Mouse (Mus musculus): ENCODE measurements at regions not wholly inside any gene's neighbourhood (a gene's known extent, or its start where the extent isn't known, plus 50 kb on each side); places are given as distances from the start of the nearest gene placed in this dataset.

DNA sequence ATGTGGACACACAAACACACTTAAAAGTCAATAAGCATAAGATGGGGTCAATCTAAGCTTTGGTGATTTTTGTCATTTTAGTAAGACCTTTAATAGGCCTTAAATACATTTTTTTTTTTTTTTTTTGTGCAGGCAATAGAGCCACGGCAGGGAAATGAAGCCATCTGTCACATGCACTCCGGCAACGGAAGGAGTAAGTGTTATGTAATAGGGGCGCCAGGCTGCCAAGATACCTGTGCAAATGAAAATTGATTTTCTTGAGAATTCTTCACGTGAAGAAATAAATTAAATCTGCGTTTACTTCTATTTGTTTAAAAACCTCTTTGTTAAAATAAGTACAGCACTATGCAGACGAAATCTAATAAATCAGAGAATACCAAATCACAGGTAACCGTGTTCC is 54.6 kb upstream of the Card11 start:
- DNase-seq (ENCODE audit: low spot score): no peak

DNA sequence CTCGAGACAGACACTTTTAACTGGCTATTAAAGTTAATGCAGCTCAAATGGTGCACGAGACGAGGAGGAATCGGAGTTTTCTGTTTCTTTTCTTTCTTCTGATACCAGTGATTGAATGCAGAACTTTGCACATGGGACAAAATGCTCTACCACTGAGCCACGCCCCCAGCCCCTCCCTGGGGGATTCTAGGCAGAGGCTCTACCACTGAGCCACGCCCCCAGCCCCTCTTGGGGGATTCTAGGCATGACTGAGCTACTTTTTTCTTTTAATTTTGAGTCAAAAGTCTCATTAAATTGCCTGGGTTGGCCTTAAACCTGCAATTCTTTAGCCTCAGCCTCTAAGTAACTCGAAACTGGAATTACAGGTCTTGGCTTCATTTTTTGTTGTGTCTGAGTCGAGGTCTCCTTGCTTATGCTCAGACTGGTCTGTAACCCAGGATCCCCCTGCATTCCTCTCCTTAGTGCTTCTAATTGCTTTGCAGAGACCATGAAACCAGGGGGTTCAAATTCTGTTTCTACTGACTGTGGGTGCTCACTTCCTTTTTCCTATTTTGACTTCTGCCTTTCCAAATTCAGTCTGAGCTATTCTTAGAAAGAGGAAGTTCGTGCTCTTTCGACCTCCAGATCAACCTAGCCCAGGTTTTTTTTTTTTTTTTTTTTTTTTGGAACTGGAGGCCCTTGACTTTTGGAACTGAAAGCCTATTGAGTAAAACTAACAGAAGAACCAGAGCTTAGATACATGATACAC is 55.4 kb upstream of the Card11 start:
- DNase-seq (ENCODE audit: low spot score): no peak

DNA sequence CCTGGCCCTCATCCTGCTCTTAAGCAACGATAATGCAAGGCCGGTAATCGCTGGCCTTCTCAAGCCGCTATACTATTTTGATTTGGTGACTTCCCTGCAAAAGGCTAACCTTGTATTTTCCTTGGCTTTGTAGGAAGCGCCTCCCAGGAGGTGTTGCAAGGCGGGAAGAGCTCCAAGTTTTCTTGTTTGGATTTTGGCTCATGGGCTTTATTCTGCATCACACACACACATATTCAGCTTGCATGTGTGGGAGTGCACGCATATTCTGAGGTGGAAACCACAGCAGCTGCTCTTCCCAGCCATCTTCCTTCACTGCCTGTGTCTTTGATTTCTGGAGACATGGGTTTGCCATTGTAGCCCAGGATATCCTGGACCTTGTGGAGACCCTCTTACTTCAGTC is 57.8 kb upstream of the Card11 start:
- no peak for DNase-seq (ENCODE audit: low spot score)

DNA sequence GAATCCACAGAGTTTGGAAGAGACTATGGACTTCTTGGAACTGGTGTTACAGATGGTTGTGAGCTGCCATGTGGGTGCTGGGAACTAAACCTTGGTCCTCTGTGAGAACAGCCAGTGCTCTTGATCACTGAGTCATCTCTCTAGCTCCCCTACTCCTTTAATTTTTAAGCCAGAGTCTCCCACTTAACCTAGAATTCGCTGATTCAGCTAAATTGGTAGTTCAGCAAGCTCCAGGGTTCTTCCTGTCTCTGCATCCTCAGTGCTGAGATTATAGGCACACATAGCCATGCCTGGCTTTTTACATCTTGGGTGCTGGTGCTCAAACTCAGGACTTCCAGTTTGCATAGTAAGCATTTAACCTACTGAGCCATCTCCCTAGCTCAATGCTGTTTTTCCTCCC is 58.5 kb upstream of the Card11 start:
- DNase-seq (ENCODE audit: low spot score): no peak

DNA sequence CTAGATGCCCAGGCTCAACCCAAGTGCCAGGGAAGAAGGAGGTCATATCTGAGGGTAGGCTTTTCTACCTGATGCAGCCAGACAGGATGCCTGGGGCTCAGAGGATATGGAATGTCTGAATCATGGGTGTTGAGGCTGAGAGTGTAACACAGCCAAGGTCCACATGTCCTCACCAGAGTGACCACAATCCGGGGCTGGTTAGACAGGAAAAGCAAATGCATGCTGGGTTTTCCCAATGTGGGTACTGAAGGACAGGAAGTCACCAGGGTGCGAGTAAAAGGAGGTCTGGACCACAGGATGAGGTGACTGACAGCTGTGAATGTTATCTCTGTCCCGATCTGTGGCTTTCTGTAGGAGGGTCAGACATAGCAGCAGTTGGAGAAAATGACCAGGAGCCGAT is 61.8 kb upstream of the Card11 start:
- DNase-seq (ENCODE audit: low spot score): no peak

DNA sequence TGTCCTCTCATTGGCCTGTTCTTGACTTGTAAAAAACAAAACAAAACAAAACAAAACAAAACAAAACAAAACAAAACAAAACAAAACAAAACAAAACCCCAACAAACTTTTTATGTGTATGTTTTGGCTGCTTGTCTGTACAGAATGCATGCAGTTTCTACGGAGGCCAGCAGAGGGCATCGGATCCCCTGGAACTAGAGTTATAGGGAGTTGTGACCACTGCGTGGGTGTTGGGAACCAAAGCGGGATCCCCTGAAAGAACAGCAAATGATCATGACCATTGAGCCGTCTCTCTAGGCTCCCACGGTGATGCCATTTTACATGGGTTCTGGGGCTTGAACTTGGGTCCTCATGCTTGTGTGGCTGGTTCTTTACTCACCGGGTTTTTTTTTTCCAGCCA is 67.2 kb upstream of the Card11 start:
- no peak for DNase-seq (ENCODE audit: low spot score)

DNA sequence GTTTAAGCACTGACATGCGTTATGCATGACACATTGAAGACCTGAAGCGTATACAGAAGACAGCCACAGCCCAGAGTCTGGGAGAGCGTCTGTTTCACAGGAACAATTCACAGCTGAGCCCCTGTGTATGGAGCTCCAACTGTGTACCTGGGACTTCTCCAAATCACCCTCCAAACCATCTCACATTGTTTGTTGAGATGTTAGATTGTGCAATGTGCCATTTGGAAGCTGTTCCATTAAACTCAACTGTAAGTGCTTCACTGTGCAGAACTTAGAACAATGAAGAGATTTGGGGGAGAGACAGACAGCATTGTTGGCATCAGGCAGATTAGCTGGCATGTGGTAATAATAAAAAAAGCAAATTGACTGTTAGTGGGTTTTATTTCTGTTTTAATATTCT is 74.1 kb upstream of the Card11 start:
- no peak for DNase-seq (ENCODE audit: low spot score)

DNA sequence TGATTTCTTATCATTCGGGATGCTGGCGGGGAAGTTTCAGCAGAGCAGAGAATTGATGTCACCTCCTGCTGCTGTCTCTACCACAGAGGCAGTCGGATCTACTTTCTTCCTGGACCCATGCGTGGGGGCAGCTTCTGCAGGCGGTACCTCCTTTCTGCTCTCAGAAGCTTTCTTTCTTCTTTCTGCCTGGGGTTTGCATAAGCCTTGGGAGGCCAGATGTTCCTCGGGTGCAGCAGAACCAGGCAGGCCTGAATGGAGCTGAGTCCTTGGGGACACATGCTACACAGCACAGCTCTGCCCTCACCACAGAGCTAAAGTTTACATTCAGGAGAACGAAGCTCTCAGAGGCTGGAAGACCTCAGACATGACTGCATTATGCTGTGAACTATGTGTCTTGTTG is 75.8 kb upstream of the Card11 start:
- no peak for DNase-seq (ENCODE audit: low spot score)

DNA sequence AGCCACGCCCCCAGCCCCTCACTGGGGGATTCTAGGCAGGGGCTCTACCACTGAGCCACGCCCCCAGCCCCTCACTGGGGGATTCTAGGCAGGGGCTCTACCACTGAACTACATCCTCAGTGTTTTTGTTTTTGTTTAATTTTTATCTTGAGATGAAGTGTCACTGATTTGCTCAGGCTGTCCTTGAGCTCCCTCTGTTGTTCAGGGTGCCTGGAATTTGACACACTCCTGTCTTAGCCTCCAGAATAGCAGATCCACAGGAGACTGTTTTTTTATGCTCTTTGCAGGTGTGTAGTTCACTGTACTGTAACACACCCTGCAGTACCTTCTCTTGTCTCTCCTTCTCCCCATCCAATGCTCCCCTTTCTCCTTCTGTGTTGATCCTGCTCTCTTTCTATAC is 76.6 kb upstream of the Card11 start:
- no peak for DNase-seq (ENCODE audit: low spot score)

DNA sequence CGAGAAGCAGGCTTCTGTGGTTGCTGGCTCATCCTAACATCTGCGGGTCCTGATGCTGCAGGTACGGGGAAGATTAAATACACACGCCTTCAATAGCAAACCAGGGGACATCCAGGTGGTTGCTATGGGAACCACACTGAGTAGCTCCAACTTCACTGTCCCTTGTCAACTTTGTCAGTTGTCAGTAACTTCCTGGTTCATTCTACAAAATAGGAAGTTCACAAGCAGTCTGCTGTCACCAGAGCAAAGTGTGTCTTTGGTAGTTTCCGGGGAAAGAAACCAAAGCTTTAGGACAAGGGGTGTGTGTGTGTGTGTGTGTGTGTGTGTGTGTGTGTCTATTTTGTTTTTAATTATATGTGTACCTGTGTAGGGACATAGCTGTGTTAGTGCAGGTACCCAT is 80.5 kb upstream of the Card11 start:
- no peak for DNase-seq (ENCODE audit: low spot score)

DNA sequence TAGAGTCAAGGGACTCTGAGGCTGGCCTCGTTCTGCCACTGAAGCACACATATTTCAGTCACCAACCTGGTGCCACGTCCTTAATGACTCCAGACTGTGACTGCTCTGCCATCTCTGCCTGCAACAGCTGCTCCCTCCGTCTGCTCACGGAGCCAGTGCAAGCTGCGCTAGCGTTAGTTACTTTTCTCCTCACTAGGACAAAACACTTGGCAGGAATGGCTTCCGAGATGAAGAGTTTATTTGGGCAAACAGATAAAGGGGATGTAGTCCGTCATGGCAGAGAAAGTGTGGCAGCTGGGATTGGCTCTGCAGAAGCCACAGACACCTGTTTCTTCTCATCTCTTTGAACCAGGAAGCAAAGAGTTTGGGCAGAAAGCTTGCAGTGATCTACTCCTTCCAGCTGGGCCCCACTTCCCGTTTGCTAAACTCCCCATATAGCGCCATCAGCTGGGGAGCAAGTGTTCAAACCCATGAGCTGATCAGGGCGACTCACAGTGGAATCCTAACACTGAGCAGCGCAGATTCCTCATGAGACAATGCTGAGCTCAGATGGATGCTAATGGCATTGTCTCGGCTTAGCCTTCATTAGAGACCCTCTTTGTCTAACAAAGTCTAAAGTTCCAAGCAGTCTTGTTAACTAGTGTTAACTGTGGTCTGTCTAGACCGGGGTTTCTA is 83.8 kb upstream of the Card11 start:
- no peak for DNase-seq (ENCODE audit: low spot score)

DNA sequence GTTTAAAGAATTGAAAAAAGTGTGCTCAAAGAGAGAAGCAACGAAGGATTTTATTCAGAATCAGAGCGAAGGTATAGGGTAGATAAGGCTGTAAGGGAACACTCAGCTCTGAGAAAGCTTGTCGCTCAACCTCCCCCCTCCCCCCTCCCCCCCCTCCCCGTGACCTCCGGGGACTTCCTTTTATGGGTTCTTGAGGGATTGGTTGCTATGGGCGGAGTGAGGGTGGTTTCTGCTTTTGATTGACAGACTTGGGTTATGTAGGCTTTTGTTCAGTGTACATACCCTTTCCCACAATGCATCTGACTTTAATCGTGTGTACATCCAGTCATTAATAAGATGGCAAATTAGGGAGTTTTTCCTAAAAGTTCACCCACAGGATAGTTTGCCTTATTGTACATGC is 84.4 kb upstream of the Card11 start:
- no peak for DNase-seq (ENCODE audit: low spot score)

DNA sequence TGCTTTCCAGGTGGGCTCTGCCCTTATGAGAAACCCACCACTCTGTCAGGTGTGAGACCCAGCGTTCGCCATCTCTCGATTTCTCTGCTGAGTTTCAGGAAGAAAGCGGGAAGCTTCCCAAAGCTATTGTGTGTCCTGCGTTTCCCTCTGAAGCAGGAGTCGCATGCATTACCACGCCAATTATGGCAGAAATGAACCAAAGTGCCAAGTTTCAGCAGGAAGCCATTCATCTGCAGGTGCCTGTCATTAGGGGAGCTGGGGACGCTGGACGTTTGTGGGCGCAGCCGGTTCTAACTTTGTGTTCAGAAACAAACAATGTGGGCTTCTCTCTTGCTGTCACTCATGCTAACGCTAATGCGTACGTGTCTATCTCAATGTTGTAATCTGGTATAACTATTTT is 91.3 kb upstream of the Card11 start:
- no peak for DNase-seq (ENCODE audit: low spot score)

DNA sequence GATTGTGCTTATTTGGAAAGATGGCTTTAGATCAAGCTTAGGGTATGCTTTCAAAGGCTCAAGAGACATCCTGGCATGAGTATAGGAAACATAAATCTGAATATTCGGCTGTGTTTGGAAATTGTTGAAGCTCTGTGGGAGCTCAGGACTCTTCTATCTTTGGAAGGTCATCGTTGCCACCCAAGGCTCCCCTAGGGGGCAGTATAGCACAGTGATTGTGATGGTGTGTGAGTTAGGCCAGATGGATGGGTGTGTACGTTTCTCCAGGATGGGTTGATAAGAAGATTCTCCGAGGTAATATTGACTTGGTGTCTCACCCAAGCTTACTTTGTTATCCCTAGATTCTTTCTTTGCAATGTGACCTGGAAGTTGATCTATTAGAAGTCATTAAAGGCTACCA is 93.3 kb upstream of the Card11 start:
- peak; percentile 46 for DNase-seq (ENCODE audit: low spot score)

DNA sequence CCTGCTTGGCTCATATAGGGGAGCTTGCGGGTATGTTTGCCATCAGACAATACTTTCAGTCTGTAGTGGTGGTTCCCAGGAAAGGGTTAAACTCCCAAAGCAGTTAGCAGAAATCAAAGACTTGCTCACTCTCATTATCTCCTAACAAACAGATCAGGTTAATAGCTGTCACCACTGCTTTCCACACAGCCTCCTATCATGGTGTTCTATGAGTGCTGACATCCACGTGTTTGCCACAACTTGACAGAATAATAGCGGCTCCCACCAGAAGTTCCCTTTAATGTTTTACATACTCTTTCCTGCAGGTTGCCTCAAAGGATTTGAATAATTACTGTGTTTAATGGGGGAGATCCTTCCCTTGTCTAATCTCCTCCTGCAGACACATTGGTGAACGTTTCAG is 97.5 kb upstream of the Card11 start:
- DNase-seq (ENCODE audit: low spot score): no peak

DNA sequence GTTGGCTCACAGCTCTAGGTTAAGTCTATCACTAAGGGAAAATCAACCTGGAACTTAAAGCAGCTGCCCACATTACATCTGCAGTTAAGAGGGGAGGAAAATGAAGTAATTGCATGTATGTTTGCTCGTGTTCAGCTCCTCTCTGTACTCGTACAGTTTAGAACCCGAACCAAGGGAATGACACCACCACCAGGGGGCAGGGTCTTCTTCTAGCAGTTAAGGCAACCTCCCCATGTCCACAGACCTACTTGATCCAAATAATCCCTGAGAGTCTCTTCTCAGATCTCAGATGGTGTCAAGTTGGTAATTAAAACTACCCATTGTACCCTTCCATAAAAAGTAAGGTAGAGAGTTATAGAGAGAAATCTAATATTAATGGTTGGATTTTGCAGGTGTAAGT is 111.3 kb upstream of the Card11 start:
- DNase-seq (ENCODE audit: low spot score): no peak

DNA sequence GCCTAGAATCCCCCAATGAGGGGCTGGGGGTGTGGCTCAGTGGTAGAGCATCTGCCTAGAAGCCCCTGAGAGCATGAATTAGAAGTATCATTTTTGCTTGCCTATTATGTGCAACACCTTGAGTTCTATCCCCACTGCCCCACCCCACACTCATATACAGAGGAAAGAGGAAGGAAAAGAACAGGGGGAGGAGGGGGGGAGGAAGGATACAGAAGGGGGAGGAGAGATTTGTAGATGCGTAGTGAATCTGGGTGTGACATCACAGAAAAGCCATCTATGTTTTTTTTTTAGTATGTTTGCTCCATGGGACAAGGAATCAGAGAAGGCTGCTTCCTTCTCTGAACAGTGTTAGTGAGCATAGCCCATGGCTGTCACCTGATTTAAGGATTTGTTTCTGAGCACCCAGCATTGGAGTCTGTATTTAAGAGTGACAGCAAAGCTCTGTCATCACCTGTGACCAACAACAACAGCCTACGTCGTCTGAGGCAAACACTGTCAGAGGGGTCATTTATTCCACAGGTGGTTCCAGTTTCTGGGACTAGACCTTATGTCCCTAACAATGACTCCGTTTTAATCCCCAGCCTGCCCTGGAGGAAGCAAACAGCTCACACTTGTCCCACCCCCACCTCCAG is 115.0 kb upstream of the Card11 start:
- DNase-seq (ENCODE audit: low spot score): no peak

DNA sequence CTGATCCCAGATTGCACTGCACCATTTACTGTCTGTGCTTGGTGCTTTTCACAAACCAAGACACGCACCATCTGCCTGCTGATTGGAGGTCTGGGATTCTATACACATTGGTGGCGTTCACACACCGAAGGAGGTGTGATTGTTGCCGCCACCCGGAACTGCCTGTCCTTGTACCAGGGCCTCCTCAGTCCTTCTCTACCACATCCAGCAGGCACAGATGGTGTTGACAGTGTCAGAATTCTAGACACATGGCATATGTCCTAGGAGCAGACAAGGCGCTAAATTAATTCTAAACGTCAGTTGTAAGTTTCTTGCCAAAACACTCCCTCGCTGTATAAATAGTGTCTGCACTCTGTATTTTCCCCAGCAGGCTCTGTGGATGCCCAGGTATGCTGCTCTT is 115.6 kb upstream of the Card11 start:
- DNase-seq (ENCODE audit: low spot score): no peak

DNA sequence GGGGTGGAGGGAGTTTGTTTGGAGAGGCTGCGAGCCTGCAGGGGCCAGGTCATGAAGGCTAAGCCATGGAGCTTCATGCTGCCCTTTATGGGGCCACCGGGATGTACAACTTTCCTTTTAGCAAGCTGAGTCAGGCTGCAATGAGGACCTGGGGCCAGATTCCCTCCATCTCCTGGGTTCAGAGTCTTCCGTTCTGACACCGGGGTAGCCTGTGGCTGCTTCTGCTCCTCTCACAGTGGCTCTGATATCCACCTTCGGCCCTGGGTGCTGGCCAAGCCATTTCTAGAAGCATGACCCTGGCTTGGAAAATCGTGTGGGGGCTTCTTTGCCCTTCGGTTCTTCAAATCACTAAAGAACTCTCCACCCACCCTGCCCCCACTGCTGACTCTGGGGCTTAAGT is 115.4 kb upstream of the Sdk1 start:
- DNase-seq (ENCODE audit: low spot score): no peak

DNA sequence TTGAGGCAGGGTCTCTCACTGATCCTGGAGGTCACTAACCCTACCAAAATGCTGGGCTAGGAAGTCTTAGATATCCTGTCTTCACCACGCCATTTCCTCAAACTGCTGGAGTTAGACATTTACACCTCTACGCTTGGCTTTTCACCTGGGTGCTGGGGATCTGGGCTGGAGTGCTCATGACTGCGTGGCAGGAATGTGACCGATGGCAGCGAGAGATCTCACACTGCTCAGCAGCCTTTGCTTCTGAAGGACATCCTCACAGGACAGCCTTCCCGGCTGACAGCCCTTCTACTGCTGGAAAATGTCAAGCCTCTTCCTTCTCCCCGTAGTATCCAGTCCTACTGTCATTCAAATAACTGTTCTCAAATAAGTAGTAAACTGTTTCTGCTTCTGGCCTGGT is 114.8 kb upstream of the Sdk1 start:
- DNase-seq (ENCODE audit: low spot score): no peak

DNA sequence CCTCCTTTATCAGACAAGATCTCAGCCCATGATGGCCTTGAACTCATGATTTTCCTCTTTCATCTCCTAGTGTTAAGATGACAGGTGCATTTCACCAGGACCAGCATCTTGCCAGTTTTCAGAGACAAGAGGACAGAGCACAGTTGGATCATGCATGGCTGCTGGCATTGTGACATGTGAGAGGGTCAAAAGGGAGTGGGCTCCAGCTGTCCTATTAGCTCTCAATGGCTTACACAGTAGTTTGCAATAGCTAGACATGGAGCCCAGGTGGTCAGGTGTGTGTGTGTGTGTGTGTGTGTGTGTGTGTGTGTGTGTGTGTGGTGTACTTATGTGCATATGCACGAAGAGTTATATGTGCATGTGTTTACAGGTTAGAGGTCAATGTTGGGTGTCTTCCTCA is 110.3 kb upstream of the Sdk1 start:
- no peak for DNase-seq (ENCODE audit: low spot score)

DNA sequence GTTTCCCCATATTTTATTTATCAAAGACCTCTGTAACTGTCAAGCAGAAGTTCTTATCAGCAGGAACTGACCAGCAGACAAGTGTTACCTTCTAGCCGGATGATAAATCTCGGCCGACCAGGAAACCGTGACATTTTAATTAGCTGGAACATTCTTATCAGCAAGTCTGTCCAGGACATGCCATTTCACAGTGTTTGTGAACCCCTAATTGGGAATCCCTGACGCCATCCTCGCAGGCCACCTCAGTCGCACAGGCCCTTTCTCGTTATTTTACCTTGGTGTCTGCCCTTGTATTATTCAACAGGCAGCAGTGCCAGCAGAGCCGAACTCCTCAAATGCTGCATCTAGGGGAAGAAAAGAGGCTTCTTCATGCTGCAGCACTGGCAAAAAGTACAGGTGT is 109.4 kb upstream of the Sdk1 start:
- no peak for DNase-seq (ENCODE audit: low spot score)

DNA sequence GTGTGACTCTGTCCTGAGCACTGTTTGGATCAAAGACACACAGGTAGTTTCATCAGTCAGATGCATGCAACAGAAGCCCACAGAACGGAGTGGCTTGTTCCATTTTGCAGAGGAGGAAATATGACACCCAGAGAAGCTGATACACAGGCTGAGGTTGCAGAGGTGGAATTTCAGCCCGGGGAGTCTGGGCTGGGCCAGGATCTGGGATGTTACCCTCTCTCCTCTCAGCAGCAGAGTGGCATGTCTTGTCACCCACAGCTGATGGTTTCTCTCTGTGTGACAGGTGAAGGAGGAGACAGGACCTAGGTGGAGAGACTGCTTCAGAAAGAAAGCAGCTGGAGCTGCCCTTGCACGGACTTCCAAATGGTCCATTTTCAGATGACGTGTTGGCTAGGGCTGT is 105.1 kb upstream of the Sdk1 start:
- no peak for DNase-seq (ENCODE audit: low spot score)

DNA sequence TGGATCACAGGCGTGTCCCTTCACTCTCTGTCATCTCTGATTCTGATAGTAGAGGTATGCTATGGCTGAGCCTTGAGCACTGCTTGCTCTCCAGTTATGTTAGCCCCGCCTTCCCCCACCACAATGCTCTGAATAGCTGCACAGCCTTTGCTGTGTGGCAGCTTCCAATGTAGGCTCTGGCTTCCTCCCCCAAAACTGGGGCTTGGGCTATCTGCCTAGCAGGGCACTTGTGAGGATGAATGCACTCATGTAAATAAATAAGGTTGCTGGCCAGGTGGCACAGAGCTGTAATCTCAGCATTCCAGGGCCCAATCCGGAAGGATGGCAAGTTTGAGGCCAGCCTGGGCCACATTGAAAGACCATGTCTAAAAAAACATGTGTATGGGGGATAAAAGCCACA is 103.6 kb upstream of the Sdk1 start:
- DNase-seq (ENCODE audit: low spot score): no peak

Measured in urinary bladder, postnatal 25 days (tissue).